1 mouse cellular context compared by ENCODE assay signal in genomic region chr2:28532938-28533771, GRCm38 (mm10).
TF ChIP-seq lines count a peak whose summit lies in the region.

No protein-coding gene starts in this region.

TF ChIP-seq in myocyte, 11 proteins besides CTCF, POLR2A, EP300 and RAD21:
- peak; percentile 86 for TF ChIP-seq POLR2AphosphoS2 (IDR thresholded peaks at IDR 0.05; ENCODE audit: insufficient read length, low read depth)
- TF ChIP-seq REST (IDR thresholded peaks at IDR 0.05; ENCODE audit: insufficient read depth, insufficient read length) = no peak
- no peak for TF ChIP-seq TCF12 (IDR thresholded peaks at IDR 0.05; ENCODE audit: insufficient read depth, poor library complexity, severe bottlenecking)
- no peak for TF ChIP-seq USF1 (IDR thresholded peaks at IDR 0.05; ENCODE audit: low read depth)
- TF ChIP-seq MYOG (IDR thresholded peaks at IDR 0.05; ENCODE audit: control insufficient read depth in 1 of 3, insufficient read depth in 1 of 3, insufficient read length in 2 of 3, low read depth in 2 of 3) = peak in 2 of 3 experiments; percentile 53 to 64
- TF ChIP-seq MAX (IDR thresholded peaks at IDR 0.05; ENCODE audit: low read depth) = no peak
- peak in 2 of 3 experiments; percentile 53 to 76 for TF ChIP-seq MYOD1 (IDR thresholded peaks at IDR 0.05; ENCODE audit: control insufficient read depth in 1 of 3, insufficient read length in 2 of 3, low read depth in 2 of 3)
